Mouse (Mus musculus): ENCODE measurements around the gene Gjd2.

DNA sequence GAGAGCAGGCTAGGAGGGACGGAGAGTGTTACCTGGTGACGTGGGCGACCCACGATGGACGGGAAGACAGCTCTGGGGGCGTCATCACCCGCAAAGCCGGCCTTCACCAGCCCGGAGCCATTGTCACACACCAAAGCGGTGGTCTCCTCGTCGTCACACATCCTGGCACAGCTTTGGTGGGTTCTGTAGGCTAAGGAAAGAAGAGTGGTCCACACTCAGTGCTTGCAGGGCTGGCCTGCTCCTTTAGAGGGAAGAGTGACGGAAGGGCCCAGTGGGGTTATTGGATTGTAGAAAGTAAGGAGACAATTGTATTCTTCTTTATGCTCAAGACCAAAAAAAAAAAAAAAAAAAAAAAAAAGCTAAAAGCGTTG is 38.4 kb upstream of the Gjd2 start:
- TF ChIP-seq EP300 (IDR thresholded peaks at IDR 0.05; ENCODE audit: low read depth): no peak
- no peak for TF ChIP-seq CTCF (IDR thresholded peaks at IDR 0.05; ENCODE audit: low read depth)
